Mouse (Mus musculus) cortical plate, adult 2 months (tissue): Measurements from ENCODE around the gene Itpk1.

ENCODE experiments used
- CTCF ChIP-seq: fragments of 200-500 bp; IDR thresholded peaks from 2 replicates; pipeline ENCODE4 v1.5.1; 2011; ENCODE audit warnings: mild to moderate bottlenecking, control low read depth, low read length; ENCODE audit not compliant: insufficient read depth; ENCODE audit errors: extremely low read depth
- POLR2A ChIP-seq: fragments of 200-500 bp; IDR thresholded peaks from 2 replicates; pipeline ENCODE4 v1.6.1; 2011; ENCODE audit warnings: mild to moderate bottlenecking, low read length, control low read depth; ENCODE audit not compliant: insufficient read depth; ENCODE audit errors: extremely low read depth

- TF ChIP-seq CTCF: no peak
- TF ChIP-seq POLR2A: no peak
These were observed 8.6 kb upstream of the Itpk1 start for GRCm38 (mm10) chr12:102713153-102713865.
